Mouse (Mus musculus): ENCODE data around the gene Myo10. TPM values are rescaled to one million over a fixed set of nuclear protein-coding genes. Genes with fewer than 3 reads are reported as not detected.

Myo10 gene
- total RNA-seq, 2 experiments from 2014 or later, result 36.9 to 43.8 TPM

DNA sequence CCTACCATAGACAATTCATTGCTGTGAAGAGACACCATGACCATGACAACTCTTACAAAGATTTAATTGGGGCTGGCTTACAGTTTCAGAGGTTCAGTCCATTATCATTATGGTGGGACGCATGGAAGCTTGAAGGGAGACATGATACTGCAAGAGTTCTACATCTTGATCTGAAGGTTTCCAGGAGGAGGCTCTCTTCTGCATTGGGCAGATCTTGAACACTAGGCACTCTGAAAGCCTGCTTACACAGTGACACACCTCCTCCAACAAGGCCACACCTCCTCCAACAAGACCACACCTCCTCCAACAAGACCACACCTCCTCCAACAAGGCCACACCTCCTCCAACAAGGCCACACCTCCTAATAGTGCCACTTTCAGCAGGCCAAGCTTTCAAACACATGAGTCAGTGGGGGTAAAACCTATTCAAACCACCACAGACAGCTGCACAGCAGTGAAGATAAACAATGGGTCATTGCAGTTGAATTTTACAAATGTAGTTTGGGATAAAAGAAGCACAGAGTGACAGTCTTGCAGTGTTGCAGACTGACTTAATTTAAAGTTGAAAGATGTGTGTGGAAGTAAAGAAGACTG lies 225.3 kb downstream of the Myo10 start:
- no peak for DNase-seq

GRCm38 (mm10) chr15:25850552-25850951 lies 228.2 kb downstream of the Myo10 start:
- no peak for DNase-seq

DNA sequence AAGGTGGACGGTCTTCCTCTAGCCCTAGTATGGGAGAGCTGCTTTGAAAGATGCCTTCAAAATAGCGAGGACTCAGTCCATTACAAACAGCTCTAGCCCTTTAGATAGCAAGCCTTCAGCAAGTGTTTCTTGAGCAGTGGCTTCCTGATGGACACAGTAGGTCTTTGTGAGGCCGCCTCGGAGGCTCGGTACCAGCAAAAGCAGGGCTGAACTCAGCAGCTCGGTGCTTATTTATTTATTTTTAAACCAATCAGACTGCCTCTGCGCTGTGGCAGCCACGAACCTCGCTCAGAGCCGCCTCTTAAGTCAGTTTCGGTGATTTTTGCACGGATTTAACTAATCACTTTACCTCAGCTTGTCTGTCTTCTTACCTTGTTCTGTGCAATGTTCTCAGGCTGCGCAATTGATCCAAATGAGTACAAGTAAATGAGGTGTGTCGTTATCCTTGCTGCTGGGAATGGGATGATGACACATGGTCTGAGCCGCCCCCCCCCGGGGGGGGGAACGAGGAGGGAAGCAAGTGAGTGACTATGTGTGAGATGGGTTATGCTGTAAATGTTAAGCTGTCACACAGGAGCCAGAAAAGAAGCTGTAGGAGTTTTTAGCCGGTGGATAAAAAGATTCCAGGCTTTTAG lies 232.1 kb downstream of the Myo10 start:
- no peak for DNase-seq

- no peak for DNase-seq
Observed at GRCm38 (mm10) chr15:25858611-25859058, 236.3 kb downstream of the Myo10 start.

DNA sequence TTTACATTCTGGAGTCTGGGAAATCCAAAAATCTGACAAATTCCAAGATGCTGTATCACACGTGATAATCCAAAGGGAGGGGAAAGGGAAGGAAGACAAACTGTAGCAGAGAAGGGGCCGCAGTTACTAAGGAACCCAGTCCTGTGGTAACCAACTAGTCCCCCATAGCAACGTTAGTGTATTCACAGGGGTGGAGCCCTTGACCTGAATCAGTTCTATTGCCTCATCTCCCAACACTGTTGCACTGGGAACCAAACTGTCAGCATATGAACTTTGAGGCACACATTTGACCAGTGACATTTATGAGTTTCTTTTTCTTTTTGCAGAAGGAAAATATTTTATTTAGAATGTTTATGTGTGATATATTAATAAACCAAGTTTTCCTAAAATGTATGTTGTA lies 237.1 kb downstream of the Myo10 start:
- no peak for DNase-seq

DNA sequence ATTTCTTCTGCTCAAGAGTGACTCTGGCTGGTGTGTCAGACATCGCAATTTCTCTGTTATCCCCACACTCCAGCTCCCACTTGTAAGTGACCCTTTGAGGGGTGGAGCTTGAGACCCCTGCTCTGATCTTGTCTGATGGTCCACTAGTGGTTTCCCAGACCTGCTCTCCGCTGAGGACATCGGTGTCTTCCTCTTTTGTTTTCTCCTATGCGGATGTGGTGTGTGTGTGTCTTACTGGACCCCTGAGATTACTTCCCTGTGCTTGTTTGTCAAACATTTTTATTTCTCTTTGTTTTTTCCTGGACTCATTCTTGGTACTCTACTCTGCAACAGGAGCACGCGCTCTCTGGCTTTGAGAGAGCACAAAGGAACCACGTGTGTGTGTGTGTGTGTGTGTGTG lies 239.6 kb downstream of the Myo10 start:
- no peak for DNase-seq

Other genes starting within 250 kb of the Myo10 start
- 10 to 100 TPM; 13.7 to 15.5 TPM for gene Basp1, start 208.8 kb upstream of the Myo10 start, total RNA-seq (2021)
- 100 to 1,000 TPM; 112 to 141 TPM for gene Retreg1, start 220.7 kb downstream of the Myo10 start, total RNA-seq (2021)